Mouse (Mus musculus) midbrain, embryonic 11.5 days (tissue): ENCODE results near the gene Traf5. TPM values are rescaled to one million over a fixed set of nuclear protein-coding genes. Genes with fewer than 3 reads are reported as not detected.

Experiments used
- ATAC-seq: fragments of 200-750 bp; cut with Nextera tagmentation; 2 replicates; pipeline ENCODE4 v1.8.0; 2017; ENCODE audit warnings: moderate TSS enrichment, moderate library complexity; ENCODE audit not compliant: low FRiP score
- DNase-seq: peaks from one replicate; pipeline ENCODE4 v3.0.0; 2015; ENCODE audit warnings: low spot score; ENCODE audit errors: missing footprints
- H3K27ac ChIP-seq: fragments of 300-500 bp; sonication (generic); 2 replicates; pipeline ENCODE4 v1.5.1; 2014; ENCODE audit warnings: low read depth, low read length
- H3K27me3 ChIP-seq: fragments of 300-500 bp; sonication (generic); 2 replicates; pipeline ENCODE4 v1.6.1; 2014; ENCODE audit warnings: mild to moderate bottlenecking, low read length, moderate library complexity, mixed read lengths; ENCODE audit not compliant: control insufficient read depth, insufficient read depth
- H3K36me3 ChIP-seq: fragments of 300-500 bp; sonication (generic); 2 replicates; pipeline ENCODE4 v1.6.1; 2014; ENCODE audit warnings: mild to moderate bottlenecking, low read length, moderate library complexity, mixed read lengths; ENCODE audit not compliant: control insufficient read depth, insufficient read depth
- H3K4me1 ChIP-seq: fragments of 300-500 bp; sonication (generic); 2 replicates; pipeline ENCODE4 v1.6.1; 2014; ENCODE audit warnings: low read length; ENCODE audit not compliant: control insufficient read depth, insufficient read depth
- H3K4me2 ChIP-seq: fragments of 300-500 bp; sonication (generic); 2 replicates; pipeline ENCODE4 v1.6.1; 2014; ENCODE audit warnings: mild to moderate bottlenecking, moderate library complexity
- H3K4me3 ChIP-seq: fragments of 300-500 bp; sonication (generic); 2 replicates; pipeline ENCODE4 v1.5.1; 2014; ENCODE audit warnings: low read depth, low read length
- H3K9ac ChIP-seq: fragments of 300-500 bp; sonication (generic); 2 replicates; pipeline ENCODE4 v1.6.1; 2014; ENCODE audit warnings: low read length
- H3K9me3 ChIP-seq: fragments of 300-500 bp; sonication (generic); 2 replicates; pipeline ENCODE4 v1.6.1; 2016; ENCODE audit warnings: low read length; ENCODE audit not compliant: control insufficient read depth
- WGBS: fragments of 180-500 bp; shearing (Covaris S2); extraction: QIAGEN DNeasy Blood & Tissue Kit; methylation state at CpG from one replicate; pipeline ENCODE4 v1.1.7; 2014; 5-methylcytosine and 5-hydroxymethylcytosine counted together
- polyA plus RNA-seq: library from polyadenylated mRNA; unstranded; fragments of >200 nt; fragmentation: Nextera tagmentation; extraction: Ambion mirVana; gene quantifications from 2 replicates; pipeline ENCODE4 v1.2.1, GENCODE M21; 2014

The Traf5 gene
- polyA plus RNA-seq, 1 experiment from 2014 or later: 4.1 TPM

DNA sequence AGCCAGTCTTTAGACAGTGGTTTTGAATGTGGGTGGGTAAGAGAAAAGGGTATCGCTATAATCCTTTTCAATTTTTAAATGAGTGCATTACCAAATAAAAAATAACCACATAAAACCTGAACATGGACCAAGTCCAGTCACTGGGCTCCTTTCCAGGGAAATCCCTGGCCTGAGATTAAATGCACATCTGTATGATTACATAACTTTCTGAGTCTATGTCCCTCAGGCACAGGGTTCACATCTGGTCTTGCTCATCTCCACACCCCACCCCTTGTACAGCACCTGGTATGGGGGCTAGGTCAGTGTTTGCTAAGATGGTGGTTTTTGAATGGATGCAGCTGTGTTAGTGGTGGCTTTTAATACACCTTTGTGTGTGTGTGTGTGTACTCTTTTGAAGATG, 19.9 kb downstream of the Traf5 start:
- no peak overlapping the region for H3K4me3 ChIP-seq
- H3K9ac ChIP-seq: no peak overlapping the region
- no peaks in the 10 kb centered on the region for H3K36me3 ChIP-seq
- H3K4me2 ChIP-seq: no peak overlapping the region
- DNase-seq (peak; percentile 31), ATAC-seq (no peak)
- no peaks in the 10 kb centered on the region for H3K4me1 ChIP-seq
- WGBS: 98% methylated on average over 1 of the region's 1 CpGs
- no peaks in the 10 kb centered on the region for H3K27me3 ChIP-seq
- H3K27ac ChIP-seq: no peak overlapping the region
- H3K9me3 ChIP-seq: no peaks in the 10 kb centered on the region

GRCm38 (mm10) chr1:192070618-192071051, 21.7 kb downstream of the Traf5 start:
- WGBS: 70% methylated on average over 3 of the region's 3 CpGs
- no peak overlapping the region for H3K9ac ChIP-seq
- no peaks in the 10 kb centered on the region for H3K9me3 ChIP-seq
- H3K36me3 ChIP-seq: no peaks in the 10 kb centered on the region
- ATAC-seq (no peak), DNase-seq (peak; percentile 74)
- H3K4me3 ChIP-seq: no peak overlapping the region
- H3K4me1 ChIP-seq: no peaks in the 10 kb centered on the region
- H3K27me3 ChIP-seq: no peaks in the 10 kb centered on the region
- no peak overlapping the region for H3K4me2 ChIP-seq
- no peak overlapping the region for H3K27ac ChIP-seq

- Histone ChIP-seq H3K4me3 (no peak overlapping the region), H3K9ac (no peak overlapping the region), H3K36me3 (no peaks in the 10 kb centered on the region), H3K9me3 (no peaks in the 10 kb centered on the region), H3K4me1 (no peaks in the 10 kb centered on the region), H3K4me2 (no peak overlapping the region), H3K27me3 (no peaks in the 10 kb centered on the region), H3K27ac (no peak overlapping the region)
- WGBS: 63% methylated on average over 13 of the region's 13 CpGs
- no peak for ATAC-seq
- peak; percentile 69 for DNase-seq
These were observed 22.3 kb downstream of the Traf5 start for GRCm38 (mm10) chr1:192069971-192070591.

DNA sequence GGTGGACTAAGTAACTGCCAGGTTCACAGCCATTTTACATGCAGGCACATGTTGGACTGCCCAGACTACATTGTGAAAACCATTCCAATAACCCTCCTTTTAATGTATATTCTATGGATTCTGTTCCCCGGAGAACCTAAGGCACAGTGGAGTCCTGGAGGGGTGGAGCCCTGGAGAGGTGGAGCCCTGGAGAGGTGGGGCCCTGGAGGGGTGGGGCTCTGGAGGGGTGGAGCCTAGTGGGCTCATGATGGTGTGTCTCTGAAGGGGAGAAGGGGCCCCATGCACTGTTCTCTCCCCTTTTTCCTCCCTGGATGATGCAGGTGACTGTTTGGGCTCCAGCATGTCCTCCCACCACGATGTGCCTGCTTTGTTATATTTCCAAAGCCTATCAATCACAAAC, 24.2 kb downstream of the Traf5 start:
- H3K9me3 ChIP-seq: no peaks in the 10 kb centered on the region
- H3K27me3 ChIP-seq: no peaks in the 10 kb centered on the region
- DNase-seq (peak; percentile 57), ATAC-seq (no peak)
- H3K9ac ChIP-seq: no peak overlapping the region
- H3K4me1 ChIP-seq: no peaks in the 10 kb centered on the region
- H3K36me3 ChIP-seq: no peaks in the 10 kb centered on the region
- H3K4me3 ChIP-seq: no peak overlapping the region
- no peak overlapping the region for H3K27ac ChIP-seq
- WGBS: 78% methylated on average over 2 of the region's 2 CpGs
- H3K4me2 ChIP-seq: no peak overlapping the region

DNA sequence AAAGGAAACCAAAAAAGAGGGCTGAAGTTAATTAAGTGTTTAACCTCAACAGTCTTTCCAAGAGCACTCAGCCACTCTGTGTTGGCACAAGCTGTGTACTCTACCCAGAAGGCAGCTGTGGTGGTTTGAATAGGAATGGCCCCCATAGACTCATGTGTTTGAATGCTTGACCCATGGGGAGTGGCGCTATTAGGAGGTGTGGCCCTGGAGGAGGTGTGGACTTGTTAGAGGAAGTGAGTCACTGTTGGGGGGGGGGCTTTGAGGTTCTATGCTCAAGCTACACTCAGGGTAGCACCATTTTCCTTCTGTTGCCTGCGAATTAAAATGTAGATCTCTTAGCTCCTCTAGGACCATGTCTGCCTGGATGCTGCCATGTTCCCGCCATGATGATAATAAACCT, 25.4 kb downstream of the Traf5 start:
- Histone ChIP-seq H3K4me3 (no peak overlapping the region), H3K9me3 (no peaks in the 10 kb centered on the region), H3K4me1 (no peaks in the 10 kb centered on the region), H3K4me2 (no peak overlapping the region), H3K27me3 (no peaks in the 10 kb centered on the region), H3K36me3 (no peaks in the 10 kb centered on the region), H3K9ac (no peak overlapping the region), H3K27ac (no peak overlapping the region)
- no peak for DNase-seq
- ATAC-seq: no peak
- WGBS: 93% methylated on average over 3 of the region's 3 CpGs

GRCm38 (mm10) chr1:192063209-192063946, 29.0 kb downstream of the Traf5 start:
- Histone ChIP-seq H3K27me3 (no peaks in the 10 kb centered on the region), H3K4me1 (no peaks in the 10 kb centered on the region), H3K4me2 (no peak overlapping the region), H3K27ac (no peak overlapping the region), H3K9me3 (no peaks in the 10 kb centered on the region), H3K9ac (no peak overlapping the region), H3K4me3 (no peak overlapping the region), H3K36me3 (no peaks in the 10 kb centered on the region)
- DNase-seq (peak; percentile 54), ATAC-seq (no peak)
- WGBS: 87% methylated on average over 8 of the region's 8 CpGs

DNA sequence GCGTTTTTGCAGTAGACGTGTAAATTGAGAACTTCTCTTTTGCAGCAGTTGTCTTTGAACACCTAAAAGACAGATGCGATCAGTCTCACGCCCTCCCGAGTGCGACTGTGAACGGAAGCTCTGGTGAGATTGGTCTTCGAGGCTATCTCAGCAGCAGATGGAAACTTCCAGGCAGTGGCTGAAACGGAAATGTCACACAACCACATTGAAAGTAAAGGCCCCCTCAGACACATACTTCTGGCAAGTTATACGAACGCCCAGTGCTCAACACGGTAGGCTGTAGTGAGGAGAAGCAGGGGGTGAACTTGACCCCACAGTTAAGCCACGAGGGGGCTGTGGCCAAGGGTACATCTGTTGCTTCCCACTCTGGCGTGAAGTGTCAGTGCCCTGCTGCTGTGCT, 29.7 kb downstream of the Traf5 start:
- ATAC-seq (no peak), DNase-seq (peak; percentile 8)
- Histone ChIP-seq H3K9me3 (no peaks in the 10 kb centered on the region), H3K27ac (no peak overlapping the region), H3K4me3 (no peak overlapping the region), H3K36me3 (no peaks in the 10 kb centered on the region), H3K9ac (no peak overlapping the region), H3K4me1 (no peaks in the 10 kb centered on the region), H3K27me3 (no peaks in the 10 kb centered on the region), H3K4me2 (no peak overlapping the region)
- 91% methylated on average over 14 of the region's 14 CpGs for WGBS

GRCm38 (mm10) chr1:192061666-192062306, 30.6 kb downstream of the Traf5 start:
- WGBS: 77% methylated on average over 4 of the region's 4 CpGs
- H3K4me3 ChIP-seq: no peak overlapping the region
- H3K4me1 ChIP-seq: no peaks in the 10 kb centered on the region
- H3K4me2 ChIP-seq: no peak overlapping the region
- H3K27ac ChIP-seq: no peak overlapping the region
- no peak overlapping the region for H3K9ac ChIP-seq
- no peak for ATAC-seq
- no peaks in the 10 kb centered on the region for H3K27me3 ChIP-seq
- H3K9me3 ChIP-seq: no peaks in the 10 kb centered on the region
- H3K36me3 ChIP-seq: no peaks in the 10 kb centered on the region
- peak; percentile 23 for DNase-seq

DNA sequence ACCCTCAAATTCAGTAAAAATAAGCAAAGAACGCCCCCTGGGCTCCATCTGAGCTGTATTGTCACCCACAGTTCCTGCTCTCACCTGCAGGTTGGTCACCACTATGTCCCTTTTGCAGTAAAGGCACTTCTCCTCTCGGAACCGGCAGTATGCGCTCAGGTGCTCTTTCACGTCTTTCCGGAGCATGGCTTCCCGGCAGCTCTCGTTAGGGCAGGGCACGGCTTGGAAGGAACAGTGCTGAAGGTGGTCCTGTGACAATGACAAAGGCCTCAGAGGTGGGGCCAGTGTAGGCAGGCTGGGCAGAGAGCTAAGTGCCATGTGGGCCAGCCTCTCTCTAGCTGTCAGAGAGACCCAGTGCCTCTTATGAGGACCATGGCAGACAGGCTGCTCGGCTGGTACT, 33.4 kb downstream of the Traf5 start:
- DNase-seq (peak; percentile 56), ATAC-seq (no peak)
- Histone ChIP-seq H3K4me2 (no peak overlapping the region), H3K4me3 (no peak overlapping the region), H3K4me1 (no peaks in the 10 kb centered on the region), H3K9ac (no peak overlapping the region), H3K27ac (no peak overlapping the region), H3K36me3 (no peaks in the 10 kb centered on the region), H3K9me3 (no peaks in the 10 kb centered on the region), H3K27me3 (no peaks in the 10 kb centered on the region)
- 87% methylated on average over 10 of the region's 10 CpGs for WGBS
